Mouse (Mus musculus) kidney, adult 2 months (tissue): ENCODE measurements at regions not wholly inside any gene's neighbourhood (a gene's known extent, or its start where the extent isn't known, plus 50 kb on each side); places are given as distances from the start of the nearest gene placed in this dataset.

Experiments
- DNase-seq: peaks from one replicate; pipeline ENCODE4 v3.0.0; 2021
- H3K27ac ChIP-seq: fragments of 200-500 bp; 2 replicates; pipeline ENCODE4 v1.5.1; 2012; ENCODE audit warnings: low read depth, low read length, control low read depth, inconsistent platforms; ENCODE audit not compliant: insufficient read depth
- H3K27me3 ChIP-seq: fragments of 200-500 bp; replicated peaks from 2 replicates; pipeline ENCODE4 v1.6.1; 2012; ENCODE audit warnings: mild to moderate bottlenecking, moderate library complexity, low read length, inconsistent platforms; ENCODE audit not compliant: control insufficient read depth, insufficient read depth
- H3K36me3 ChIP-seq: fragments of 200-500 bp; 2 replicates; pipeline ENCODE4 v1.6.1; 2012; ENCODE audit warnings: mild to moderate bottlenecking, moderate library complexity, low read length, inconsistent platforms; ENCODE audit not compliant: control insufficient read depth, insufficient read depth
- H3K4me1 ChIP-seq: fragments of 200-500 bp; 2 replicates; pipeline ENCODE4 v1.6.1; 2011; ENCODE audit warnings: low read length; ENCODE audit not compliant: control insufficient read depth, insufficient read depth
- H3K4me3 ChIP-seq: fragments of 200-500 bp; 2 replicates; pipeline ENCODE4 v1.5.1; 2011; ENCODE audit warnings: mild to moderate bottlenecking, low read depth, low read length, control low read depth; ENCODE audit not compliant: insufficient read depth
- CTCF ChIP-seq: fragments of 200-500 bp; conservative IDR thresholded peaks from 2 replicates; pipeline ENCODE4 v1.5.1; 2011; ENCODE audit warnings: low read depth, mild to moderate bottlenecking, control low read depth, low read length, moderate library complexity, mixed read lengths; ENCODE audit not compliant: insufficient read depth, insufficient read length
- POLR2A ChIP-seq: fragments of 200-500 bp; IDR thresholded peaks from one replicate; pipeline ENCODE4 v1.6.1; 2011; ENCODE audit warnings: low read depth, low read length, control low read depth
- WGBS: fragments of 180-500 bp; shearing (Covaris S2); methylation state at CpG from one replicate; pipeline ENCODE4 v1.1.7; 2018; 5-methylcytosine and 5-hydroxymethylcytosine counted together

- 27% methylated on average over 13 of the region's 13 CpGs for WGBS
- Histone ChIP-seq H3K4me3 (no peak overlapping the region), H3K4me1 (no peaks in the 10 kb centered on the region), H3K27ac (no peak overlapping the region), H3K36me3 (no peaks in the 10 kb centered on the region), H3K27me3 (no peaks in the 10 kb centered on the region)
- DNase-seq = no peak
- TF ChIP-seq POLR2A (no peak), CTCF (no peak)
Observed at GRCm38 (mm10) chrX:75673586-75673919, 95.5 kb upstream of the Rab39b start.

- TF ChIP-seq CTCF (no peak), POLR2A (no peak)
- no peaks in the 10 kb centered on the region for H3K4me1 ChIP-seq
- 77% methylated on average over 13 of the region's 13 CpGs for WGBS
- H3K27ac ChIP-seq = no peak overlapping the region
- no peak overlapping the region for H3K4me3 ChIP-seq
- no peaks in the 10 kb centered on the region for H3K27me3 ChIP-seq
- no peaks in the 10 kb centered on the region for H3K36me3 ChIP-seq
- no peak for DNase-seq
Observed at GRCm38 (mm10) chrX:75672976-75673375, 94.9 kb upstream of the Rab39b start.

- 96% methylated on average over 4 of the region's 4 CpGs for WGBS
- Histone ChIP-seq H3K4me3 (no peak overlapping the region), H3K4me1 (no peaks in the 10 kb centered on the region), H3K27me3 (no peaks in the 10 kb centered on the region), H3K36me3 (no peaks in the 10 kb centered on the region), H3K27ac (no peak overlapping the region)
- no peak for DNase-seq
- TF ChIP-seq CTCF (no peak), POLR2A (no peak)
Observed at GRCm38 (mm10) chrX:75667636-75668035, 89.6 kb upstream of the Rab39b start.

- no peaks in the 10 kb centered on the region for H3K4me1 ChIP-seq
- 91% methylated on average over 7 of the region's 7 CpGs for WGBS
- no peak overlapping the region for H3K27ac ChIP-seq
- H3K27me3 ChIP-seq = no peaks in the 10 kb centered on the region
- no peaks in the 10 kb centered on the region for H3K36me3 ChIP-seq
- TF ChIP-seq CTCF (no peak), POLR2A (no peak)
- DNase-seq = no peak
- H3K4me3 ChIP-seq = no peak overlapping the region
Observed at GRCm38 (mm10) chrX:75643402-75643801, 65.4 kb upstream of the Rab39b start.
